Mouse (Mus musculus): Measurements from ENCODE around the gene Pax5.

- TF ChIP-seq CTCF (IDR thresholded peaks at IDR 0.05; ENCODE audit: low read depth) = no peak
- no peak for TF ChIP-seq EP300 (IDR thresholded peaks at IDR 0.05; ENCODE audit: low read depth)
Measured at GRCm38 (mm10) chr4:44533286-44533685, 177.0 kb downstream of the Pax5 start.

All from liver, postnatal 0 days (tissue).